9 mouse cellular contexts compared by ENCODE assay signal in the genomic region with DNA sequence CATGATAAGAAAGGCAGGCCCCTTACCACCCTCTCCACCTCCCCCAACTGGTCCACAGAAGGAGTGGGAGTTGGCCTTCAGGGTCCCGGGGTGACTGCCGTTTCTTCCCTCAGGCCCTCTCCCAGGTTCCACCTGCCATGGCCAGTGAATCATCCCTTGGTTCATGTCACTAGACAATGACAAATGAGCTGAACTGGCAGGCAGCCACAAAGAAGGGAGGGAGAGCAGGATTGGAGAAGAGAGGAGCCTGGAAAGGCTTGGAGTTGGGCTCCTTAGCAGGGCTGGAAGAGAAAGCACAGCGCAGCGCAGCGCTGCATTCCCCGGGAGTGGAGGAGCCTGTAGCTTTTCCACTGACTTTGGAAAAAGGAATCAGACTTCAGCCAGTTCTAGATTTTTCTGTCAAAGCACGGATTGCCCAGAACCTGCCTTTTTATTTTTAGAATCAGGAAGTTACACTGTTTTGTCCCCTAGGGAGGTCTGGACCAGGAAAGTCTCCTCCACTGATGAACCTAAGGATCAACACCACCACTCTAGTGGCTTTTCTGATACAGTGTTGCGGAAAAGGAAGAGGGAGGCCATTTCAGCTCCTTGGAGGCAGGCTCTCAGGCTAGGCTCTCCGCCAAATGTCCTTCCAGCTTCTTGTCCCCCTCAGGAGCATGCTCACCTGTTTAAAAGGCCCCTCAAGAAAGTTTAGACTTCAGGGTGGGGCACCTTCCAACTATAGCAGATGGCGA. TPM values are rescaled to one million over a fixed set of nuclear protein-coding genes. Genes with fewer than 3 reads are reported as not detected.
DNase-seq lines count a peak whose midpoint lies in the region; ATAC-seq and TF ChIP-seq lines count a peak whose summit lies in the region.
"Had no signal": no experiment of that assay in that cellular context is flagged by ENCODE, and none has a peak within 500 bp of the region (broad histone marks: within the 10 kb centered on the region; RNA-seq: fewer than 3 reads in every experiment).

No protein-coding gene starts in this region.

- H3K4me1 ChIP-seq in heart, embryonic 11.5 days (ENCODE audit: control insufficient read depth, insufficient read depth, low read length) = peaks cover 51% of the 10 kb centered on the region
- peaks cover 43% of the 10 kb centered on the region for H3K4me1 ChIP-seq in kidney, postnatal 0 days (replicated peaks; ENCODE audit: insufficient read depth, low read length)

- peak; percentile 42 to 47 for DNase-seq in left cerebral cortex, adult 18-20 months (ENCODE audit: low spot score in 2 of 2)
- DNase-seq in left cerebral cortex, postnatal 14 days (ENCODE audit: low spot score in 2 of 2) = no peak
- peak; percentile 91 for DNase-seq in adrenal gland, adult 8-10 months
- peak; percentile 79 for DNase-seq in kidney, postnatal 0 days (ENCODE audit: low spot score)
- peak; percentile 54 for DNase-seq in ovary, postnatal 36 days (ENCODE audit: low spot score)
- DNase-seq in layer of hippocampus, postnatal 36 days = no peak
- no peak for DNase-seq in layer of hippocampus, adult 18-20 months (ENCODE audit: low spot score in 2 of 2)

- intact Hi-C loops in left cerebral cortex, postnatal 14 days (cut with DNase I) = no loop called here

- no peaks in the 10 kb centered on the region for H3K9me3 ChIP-seq in heart, embryonic 11.5 days (replicated peaks; ENCODE audit: control insufficient read depth, low read length)
- H3K9me3 ChIP-seq in kidney, postnatal 0 days (replicated peaks; ENCODE audit: low read length) = no peaks in the 10 kb centered on the region

- WGBS in heart, embryonic 11.5 days (ENCODE audit: insufficient replicate concordance) = 51% methylated on average over 10 of the region's 10 CpGs
- WGBS in kidney, postnatal 0 days = 37% methylated on average over 10 of the region's 10 CpGs

- no peaks in the 10 kb centered on the region for H3K27me3 ChIP-seq in heart, embryonic 11.5 days (ENCODE audit: control insufficient read depth, insufficient read depth, low read length)
- H3K27me3 ChIP-seq in kidney, postnatal 0 days (ENCODE audit: insufficient read depth, low read length) = no peaks in the 10 kb centered on the region

- no peak for ATAC-seq in heart, embryonic 11.5 days (replicated peaks; ENCODE audit: insufficient number of reproducible peaks, low FRiP score, low TSS enrichment)
- ATAC-seq in kidney, postnatal 0 days (replicated peaks; ENCODE audit: low FRiP score, low read depth) = no peak; the same call in 1 of the 2 replicates

- TF ChIP-seq CTCF in kidney, postnatal 0 days (IDR thresholded peaks at IDR 0.05; ENCODE audit: low read depth) = no peak

- H3K36me3 ChIP-seq in heart, embryonic 11.5 days (ENCODE audit: control insufficient read depth, insufficient read depth, low read length) = no peaks in the 10 kb centered on the region
- no peaks in the 10 kb centered on the region for H3K36me3 ChIP-seq in kidney, postnatal 0 days (ENCODE audit: insufficient read depth, low read length)
- H3K36me3 ChIP-seq: G1E had no signal

- peak overlapping the region; percentile 39; the same call in 1 of the 2 replicates for H3K9ac ChIP-seq in heart, embryonic 11.5 days (ENCODE audit: low read depth, low read length)
- no peak overlapping the region for H3K9ac ChIP-seq in kidney, postnatal 0 days (ENCODE audit: low read depth, low read length)

- no peak overlapping the region for H3K4me3 ChIP-seq in heart, embryonic 11.5 days (ENCODE audit: low read depth, low read length)
- no peak overlapping the region for H3K4me3 ChIP-seq in kidney, postnatal 0 days (replicated peaks; ENCODE audit: low read depth, low read length)

- H3K4me2 ChIP-seq in heart, embryonic 11.5 days = peak overlapping the region; percentile 33
- peak overlapping the region; percentile 32; the same call in 1 of the 2 replicates for H3K4me2 ChIP-seq in kidney, postnatal 0 days (ENCODE audit: low read length)

- H3K27ac ChIP-seq in heart, embryonic 11.5 days (ENCODE audit: low read depth, low read length) = peak overlapping the region; percentile 57
- H3K27ac ChIP-seq in kidney, postnatal 0 days = peak overlapping the region; percentile 43

RNA-seq across cellular contexts. Expression of gene Rin3, which starts 4.0 kb away (rescaled TPM):
- total RNA-seq in left cerebral cortex, adult 18-20 months (2021) = 1 to 10 TPM; 3.5 to 4.2 TPM
- total RNA-seq in left cerebral cortex, postnatal 14 days (2021) = 1 to 10 TPM; 3.2 to 4.5 TPM
- total RNA-seq in adrenal gland, adult 8-10 months (2022) = 10 to 100 TPM; 11.3 to 18.2 (median 14.0) TPM
- polyA plus RNA-seq in heart, embryonic 11.5 days (2014; fragmentation: Nextera tagmentation; extraction: Ambion mirVana) = 8.8 and 10.2 TPM in 2 replicates
- 5.5 and 8.8 TPM in 2 replicates for polyA plus RNA-seq in kidney, postnatal 0 days (2015; fragmentation: Nextera tagmentation; extraction: Ambion mirVana)
- 1 to 10 TPM; 2.1 to 4.3 TPM for total RNA-seq in layer of hippocampus, postnatal 36 days (2021)
- total RNA-seq in layer of hippocampus, adult 18-20 months (2021) = 1 to 10 TPM; 3.0 to 3.3 TPM

Comparison
In these comparisons a context has a peak if more than half of its experiments do, and no peak if none do; other contexts are left out.
1. DNase-seq: peak in left cerebral cortex, adult 18-20 months (2 of 2), adrenal gland, adult 8-10 months (single experiment), kidney, postnatal 0 days (single experiment) and ovary, postnatal 36 days (single experiment); none in left cerebral cortex, postnatal 14 days (0 of 2), layer of hippocampus, postnatal 36 days (0 of 2) and layer of hippocampus, adult 18-20 months (0 of 2).